Mouse (Mus musculus): ENCODE results near the gene Togaram1.

The Togaram1 gene

DNA sequence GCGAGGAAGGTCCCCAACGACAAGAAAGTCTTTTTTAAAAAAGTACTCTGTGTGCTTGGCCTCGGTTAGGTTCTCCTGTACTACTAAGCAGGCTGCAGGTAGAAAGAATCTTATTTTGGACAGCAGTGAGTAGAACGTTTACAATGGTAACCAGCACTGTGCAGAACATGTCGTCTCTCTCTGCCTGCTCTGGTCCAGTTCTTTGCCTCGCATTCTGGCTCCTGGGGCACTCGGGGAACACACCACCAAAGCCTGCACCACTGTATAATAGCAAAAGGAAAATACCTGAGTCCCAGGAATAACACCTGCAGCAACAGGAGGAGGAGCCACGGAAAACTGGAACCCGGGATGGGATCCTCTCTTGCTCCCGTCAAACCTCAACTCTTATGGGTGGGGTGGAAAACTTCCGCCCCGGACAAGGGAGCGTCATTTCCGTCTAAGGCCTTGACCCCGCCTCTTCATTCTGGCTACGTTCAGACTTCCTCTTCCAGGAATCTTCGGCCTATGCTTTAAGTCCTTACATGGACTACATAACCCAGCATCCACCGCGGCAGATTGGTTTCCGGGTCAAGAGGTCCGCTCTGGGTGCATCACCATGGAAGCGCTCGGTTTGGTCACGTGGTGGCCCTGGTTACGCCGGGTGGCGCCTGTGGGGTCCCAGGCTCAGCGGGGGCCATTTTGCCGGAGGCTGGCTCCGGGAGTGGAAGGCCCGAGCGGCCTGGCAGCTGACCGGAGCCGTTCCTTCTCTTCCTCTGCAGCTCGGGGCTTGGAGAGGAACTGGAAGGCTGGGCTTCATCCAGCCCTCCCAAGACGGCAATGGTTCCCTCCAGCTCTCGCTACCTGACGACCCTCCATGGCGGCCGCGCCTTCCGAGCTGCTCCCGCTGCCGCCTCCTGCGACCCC, at the start of gene Togaram1, which contains the start of gene Klhl28:
TSS of gene Togaram1 (plus strand) at position 681 of the 903 bp plus-strand sequence.
TSS of gene Klhl28 (minus strand) at position 411 of the 903 bp plus-strand sequence.
- DNase-seq (ENCODE audit: low read depth) = peak; percentile 99

DNA sequence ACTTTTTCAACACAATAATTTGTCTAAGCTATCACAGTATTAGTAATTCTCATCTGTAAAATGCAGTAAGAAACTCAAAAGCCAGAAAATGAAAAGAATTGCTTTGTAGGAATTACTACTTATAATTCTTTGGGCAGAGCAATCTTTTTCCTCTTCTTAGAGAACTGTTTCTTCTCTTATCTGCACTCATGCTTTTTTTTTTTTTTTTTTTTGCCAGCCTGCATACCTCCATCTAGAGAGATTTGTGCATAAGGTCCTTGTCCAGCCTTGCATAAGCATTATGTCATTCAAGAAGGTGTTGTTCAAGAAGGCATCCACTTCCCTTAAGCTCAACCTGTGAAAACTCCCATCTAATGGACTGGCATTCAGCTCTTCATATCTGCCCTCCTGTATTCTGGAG, 48.9 kb upstream of the Togaram1 start:
- DNase-seq (ENCODE audit: low read depth) = no peak

DNA sequence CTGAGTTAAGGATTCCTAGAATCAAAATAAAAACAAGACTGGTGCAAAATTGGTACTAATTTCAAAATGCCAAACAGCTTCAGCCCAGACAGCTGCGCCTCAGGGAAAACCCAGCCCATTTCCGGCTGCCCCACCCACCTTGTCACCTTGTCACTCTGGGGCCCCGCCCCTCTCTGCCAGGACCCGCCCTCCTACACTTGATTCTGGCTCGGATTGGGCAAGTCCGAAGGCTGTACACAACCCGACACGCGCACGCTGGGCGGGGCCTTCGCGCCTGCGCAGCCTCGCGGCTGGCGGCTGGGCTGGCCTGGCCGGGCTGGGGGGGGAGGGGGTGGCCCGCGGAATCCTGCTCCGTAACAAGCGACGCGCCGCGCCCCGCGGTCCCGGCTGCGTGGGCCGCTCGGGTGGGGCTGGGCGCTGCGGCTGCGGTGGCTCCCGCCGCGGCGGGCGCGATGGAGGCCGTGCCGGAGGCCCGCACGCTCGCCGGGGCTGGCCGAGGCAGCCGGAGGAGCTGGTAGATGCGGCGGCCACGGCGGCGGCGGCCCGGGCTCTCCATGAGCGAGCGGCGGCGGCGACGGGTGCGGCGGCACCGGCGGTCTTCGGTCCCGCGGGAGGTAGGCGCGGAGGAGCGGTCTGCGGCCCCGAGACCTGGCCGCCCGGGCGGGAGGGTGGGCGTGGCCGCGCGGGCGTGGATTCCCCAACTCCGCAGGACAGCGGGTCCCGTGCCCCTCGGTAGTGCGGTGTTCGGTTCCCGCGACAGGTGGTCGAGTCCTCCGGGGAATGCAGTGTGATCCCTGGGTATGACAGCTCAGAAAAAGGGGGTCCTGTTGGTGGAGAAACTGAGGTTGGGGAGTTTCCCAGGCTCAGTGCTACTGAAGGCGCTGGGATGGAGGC, 47.8 kb upstream of the Togaram1 start, which contains the start of gene Gm527:
TSS of gene Gm527 (plus strand) at position 329 of the 894 bp plus-strand sequence.
- peak; percentile 87 for DNase-seq (ENCODE audit: low read depth)

DNA sequence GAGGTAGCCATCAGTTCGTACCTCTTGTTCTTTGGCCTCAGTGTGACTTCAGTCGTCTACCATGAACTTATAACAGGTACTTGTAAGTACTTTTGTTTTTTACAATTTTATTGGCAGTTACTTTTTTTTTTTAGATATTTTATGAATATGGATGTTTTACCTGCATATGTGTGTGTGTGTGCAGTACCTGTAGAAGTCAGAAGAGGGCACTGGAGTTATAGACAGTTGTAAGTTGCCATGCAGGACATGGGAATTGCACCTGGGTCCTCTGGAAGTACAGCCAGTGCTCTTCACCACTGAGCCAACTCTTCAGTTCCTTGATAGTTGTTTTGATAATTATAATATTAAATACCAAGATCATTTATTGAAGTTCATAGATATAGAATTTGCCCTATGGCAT, 28.1 kb upstream of the Togaram1 start:
- DNase-seq (ENCODE audit: low read depth) = peak; percentile 11

DNA sequence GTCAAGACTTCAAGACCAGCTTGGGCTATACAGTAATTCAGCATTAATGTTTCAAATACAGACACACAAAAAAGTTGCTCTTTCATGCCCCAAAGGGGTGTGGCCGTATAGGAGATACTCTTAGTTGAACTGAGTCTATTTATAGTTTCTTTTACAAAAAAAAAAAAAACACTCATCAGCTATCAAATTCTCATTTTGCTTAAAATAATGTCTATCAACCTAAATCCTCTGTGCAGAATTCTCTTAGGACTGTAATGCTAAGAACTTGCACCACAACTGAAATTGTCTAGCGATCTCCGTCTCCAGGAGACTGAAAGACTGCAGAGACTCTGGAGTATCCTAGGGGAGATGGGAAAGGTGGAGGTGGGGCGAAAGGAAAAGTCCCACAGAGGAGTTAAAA, 1.0 kb upstream of the Togaram1 start:
- no peak for DNase-seq (ENCODE audit: low read depth)

DNA sequence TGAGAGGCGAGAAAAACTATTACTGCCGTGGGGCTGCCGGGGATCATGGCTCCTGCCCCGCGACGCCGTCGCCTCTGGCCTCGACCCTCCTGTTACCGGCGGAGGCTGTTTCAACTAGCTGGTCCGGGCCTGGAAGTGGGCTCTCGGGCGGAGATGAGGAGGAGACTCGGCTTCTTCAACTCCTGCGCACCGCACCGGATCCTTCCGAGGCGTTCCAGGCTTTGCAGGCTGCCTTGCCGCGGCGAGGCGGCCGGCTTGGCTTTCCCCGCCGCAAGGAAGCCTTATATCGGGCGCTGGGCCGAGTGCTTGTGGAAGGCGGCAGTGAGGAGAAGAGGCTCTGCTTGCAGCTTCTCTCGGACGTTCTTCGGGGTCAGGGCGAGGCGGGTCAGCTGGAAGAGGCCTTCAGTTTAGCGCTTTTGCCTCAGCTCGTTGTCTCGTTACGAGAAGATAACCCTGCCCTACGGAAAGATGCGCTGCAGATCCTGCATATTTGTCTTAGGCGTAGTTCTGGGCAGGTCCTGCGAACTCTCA, 562 bp downstream of the Togaram1 start:
- no peak for DNase-seq (ENCODE audit: low read depth)

DNA sequence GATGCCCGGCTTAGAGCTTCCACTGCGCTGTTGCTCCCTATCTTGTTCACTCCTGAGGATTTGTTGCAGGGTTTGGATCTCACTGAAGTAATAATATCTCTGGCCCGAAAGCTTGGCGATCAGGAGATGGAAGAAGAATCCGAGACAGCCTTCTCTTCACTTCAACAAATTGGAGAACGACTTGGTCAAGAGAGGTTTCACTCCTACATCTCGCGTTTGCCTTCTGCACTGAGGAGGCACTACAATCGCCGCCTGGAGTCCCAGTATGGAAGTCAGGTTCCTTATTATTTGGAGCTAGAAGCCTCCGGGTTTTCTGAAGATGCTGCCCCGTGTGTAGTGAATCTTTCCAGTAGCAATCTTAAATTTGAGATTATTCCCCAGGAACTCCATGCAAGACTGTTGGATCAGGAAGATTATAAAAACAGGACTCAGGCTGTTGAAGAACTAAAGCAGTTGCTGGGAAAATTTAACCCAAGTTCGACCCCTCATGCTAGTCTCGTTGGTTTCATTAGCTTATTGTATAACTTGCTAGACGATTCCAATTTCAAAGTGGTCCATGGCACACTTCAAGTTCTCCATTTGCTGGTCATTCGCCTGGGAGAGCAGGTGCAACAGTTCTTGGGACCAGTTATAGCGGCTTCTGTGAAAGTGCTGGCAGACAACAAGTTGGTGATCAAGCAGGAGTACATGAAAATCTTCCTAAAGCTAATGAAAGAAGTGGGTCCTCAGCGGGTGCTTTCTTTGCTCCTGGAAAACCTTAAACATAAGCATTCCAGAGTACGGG, 1.2 kb downstream of the Togaram1 start:
- no peak for DNase-seq (ENCODE audit: low read depth)

DNA sequence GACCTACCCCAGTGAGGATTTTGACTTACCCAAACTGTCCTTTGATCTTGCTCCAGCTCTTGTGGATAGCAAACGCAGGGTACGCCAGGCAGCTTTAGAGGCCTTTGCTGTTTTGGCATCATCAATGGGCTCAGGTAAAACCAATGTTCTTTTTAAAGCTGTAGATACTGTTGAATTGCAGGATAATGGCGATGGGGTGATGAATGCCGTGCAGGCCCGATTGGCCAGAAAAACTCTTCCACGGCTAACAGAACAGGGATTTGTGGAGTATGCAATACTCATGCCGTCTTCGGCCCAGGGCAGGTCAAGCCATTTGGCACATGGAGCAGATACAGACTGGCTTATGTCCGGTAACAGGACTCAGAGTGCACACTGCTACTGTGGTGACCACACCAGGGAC, 1.9 kb downstream of the Togaram1 start:
- no peak for DNase-seq (ENCODE audit: low read depth)

DNA sequence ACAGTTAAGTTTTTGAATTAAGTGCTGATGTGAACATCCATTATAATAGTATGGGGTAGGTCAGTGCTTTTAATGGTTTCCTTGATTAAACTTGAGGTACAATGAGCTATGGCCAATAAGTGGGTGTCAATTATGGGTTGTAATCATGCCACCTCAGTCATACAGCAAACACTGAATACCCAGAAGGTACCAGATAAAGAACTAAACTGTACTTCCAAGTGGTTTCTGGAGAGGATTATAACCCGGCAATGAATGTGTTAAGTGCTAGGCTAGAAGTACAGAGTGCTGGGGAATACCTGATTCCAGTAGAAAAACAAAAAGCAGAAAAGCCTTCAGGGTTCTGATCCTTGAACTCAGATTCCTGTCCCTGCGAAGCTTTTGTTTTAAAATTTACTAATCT, 2.5 kb downstream of the Togaram1 start:
- DNase-seq (ENCODE audit: low read depth) = peak; percentile 52

DNA sequence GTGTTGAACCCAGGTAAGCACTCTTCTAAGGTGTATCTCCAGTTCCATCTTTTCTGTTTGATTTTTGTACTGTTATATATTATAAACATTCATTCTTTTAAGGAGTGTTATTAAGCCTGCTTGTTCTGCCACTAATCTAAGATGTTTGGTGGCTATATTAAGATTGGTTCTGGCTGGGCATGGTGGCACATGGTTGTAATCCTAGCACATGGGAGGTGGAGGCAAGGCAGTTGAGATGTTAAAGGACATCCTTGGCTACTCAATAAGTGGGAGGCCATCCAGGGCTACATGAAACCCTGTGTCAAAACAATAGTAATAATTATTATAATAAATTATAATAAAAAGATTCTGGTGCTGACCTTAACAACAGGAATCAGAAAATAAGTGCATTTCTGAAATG, 5.8 kb downstream of the Togaram1 start:
- DNase-seq (ENCODE audit: low read depth) = no peak

DNA sequence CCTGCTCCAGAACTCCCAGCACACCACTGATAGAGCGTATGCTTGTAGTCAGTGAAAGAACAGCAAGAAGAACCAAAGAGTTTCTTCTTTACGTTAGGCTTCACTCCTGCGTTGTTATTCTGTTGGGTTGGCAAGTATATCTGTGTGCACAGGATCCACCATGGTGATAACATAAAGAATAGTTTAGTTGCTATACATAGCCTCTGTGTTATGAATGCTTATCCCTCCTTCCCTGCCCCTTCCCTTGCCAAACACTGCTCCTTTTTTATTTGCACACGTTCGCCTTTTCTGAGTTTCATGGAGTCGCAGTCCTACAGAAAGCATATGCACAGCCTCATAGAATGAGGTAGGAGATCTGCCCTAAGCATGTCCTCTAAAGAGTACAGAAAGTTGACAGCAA, 6.5 kb downstream of the Togaram1 start:
- DNase-seq (ENCODE audit: low read depth) = no peak

DNA sequence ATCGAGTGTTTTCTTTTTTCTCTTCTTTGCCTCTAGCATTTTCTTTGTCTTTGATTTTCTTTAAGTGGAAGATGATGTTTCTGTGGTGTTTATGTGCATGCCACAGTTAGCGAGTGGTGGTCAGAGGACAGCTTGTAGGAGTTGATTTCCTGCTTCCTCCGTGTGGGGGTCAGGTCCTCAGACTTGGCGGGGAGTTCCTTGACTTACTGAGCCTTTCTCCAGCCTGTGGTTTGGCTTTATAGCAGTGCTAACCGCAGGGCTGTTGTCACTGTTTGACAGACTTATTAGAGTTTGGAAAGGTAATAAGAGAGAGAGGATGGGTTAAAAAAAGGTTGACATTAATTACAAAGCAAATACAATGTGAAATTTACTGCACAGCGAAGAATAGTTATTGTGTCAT, 10.0 kb downstream of the Togaram1 start:
- DNase-seq (ENCODE audit: low read depth) = no peak

DNA sequence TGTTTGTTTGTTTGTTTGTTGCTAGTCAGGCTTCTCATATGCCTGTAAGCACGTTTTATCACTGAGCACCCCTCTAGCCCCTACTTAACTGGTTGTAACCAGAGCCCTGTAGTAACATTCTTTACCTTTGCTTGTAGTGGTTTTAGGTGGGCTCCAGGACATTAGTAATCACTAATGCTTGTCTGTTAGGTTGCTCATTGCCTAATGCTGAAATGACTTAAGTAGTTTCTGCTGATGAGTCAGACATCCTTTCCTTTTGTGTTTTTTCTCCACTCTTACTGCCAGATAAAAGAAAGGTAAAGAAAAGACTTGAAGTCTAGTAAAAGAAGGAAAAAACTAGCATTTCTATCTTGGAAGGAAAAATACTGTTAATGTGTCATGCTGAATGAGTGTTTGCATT, 10.6 kb downstream of the Togaram1 start:
- no peak for DNase-seq (ENCODE audit: low read depth)

DNA sequence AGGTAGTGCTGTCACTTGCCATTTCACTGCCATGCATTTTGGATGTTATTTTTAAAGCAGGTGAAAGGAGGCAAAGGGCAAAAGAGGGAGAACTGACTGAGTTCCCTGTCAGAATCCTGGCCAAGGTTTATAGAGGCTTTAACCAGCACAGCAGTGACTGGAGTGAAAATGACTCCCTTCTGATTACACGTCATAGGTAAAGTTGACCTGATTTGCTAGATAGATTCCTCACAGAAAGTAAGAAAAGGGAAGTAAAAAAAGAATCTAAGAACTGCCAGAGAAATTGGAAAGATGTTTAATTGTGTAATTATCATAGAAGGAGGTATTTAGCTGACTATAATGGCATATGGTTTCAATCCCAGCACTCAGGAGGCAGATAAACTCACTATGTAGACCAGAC, 11.9 kb downstream of the Togaram1 start:
- no peak for DNase-seq (ENCODE audit: low read depth)

DNA sequence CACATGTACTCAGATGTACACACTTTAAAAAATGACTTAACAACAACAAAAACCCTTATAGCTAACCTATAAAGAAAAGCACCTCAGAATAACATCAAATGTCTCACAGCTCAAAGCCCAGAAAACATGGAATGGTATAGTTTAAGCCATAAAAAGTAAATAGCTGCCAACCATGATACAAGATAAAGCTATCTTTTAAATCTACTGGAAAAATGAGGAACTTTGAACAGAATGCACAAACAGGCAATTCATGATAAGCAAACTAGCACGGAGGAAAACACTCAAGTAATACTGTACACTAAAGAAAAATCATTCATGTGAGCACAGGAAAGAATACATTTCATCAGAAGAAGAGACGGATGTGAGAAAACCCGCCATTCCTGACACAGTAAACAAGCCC, 42.1 kb downstream of the Togaram1 start:
- no peak for DNase-seq (ENCODE audit: low read depth)

DNA sequence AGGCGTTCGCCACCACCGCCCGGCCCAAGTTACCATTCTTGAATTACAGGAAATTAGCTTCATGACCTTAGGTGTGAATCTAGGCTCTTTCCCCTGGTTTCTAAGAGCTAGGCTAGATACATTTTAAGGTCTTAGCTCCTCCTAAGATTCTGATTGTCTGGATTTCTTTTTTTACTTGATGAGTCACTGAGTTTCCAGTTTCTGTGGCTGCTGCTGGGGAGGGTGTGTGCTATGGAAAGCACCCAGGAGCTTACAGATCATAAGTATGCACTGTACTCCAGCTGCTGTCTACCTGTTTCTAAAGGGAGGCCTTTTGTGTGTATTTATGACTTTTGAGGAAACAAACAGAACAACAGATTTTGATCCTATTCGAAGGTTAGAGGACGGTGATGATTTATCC, 57.2 kb downstream of the Togaram1 start:
- no peak for DNase-seq (ENCODE audit: low read depth)

DNA sequence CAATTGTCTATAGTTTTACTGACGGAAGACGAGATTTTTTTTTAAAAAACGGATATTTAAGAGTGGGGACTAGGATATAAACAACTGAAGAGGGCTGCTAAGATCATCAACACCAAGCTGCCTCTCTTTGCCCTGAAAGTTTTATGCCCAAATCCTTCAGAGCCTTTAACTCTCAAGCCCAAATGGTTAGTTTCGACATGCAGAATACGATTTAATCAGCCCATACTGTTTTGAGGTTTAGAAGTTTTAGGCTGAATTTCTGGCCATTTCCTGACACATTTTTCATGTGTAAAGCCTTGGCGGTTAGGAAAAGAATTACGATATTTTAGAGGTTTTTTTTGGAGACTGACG, 70.2 kb downstream of the Togaram1 start:
- DNase-seq (ENCODE audit: low read depth) = no peak

DNA sequence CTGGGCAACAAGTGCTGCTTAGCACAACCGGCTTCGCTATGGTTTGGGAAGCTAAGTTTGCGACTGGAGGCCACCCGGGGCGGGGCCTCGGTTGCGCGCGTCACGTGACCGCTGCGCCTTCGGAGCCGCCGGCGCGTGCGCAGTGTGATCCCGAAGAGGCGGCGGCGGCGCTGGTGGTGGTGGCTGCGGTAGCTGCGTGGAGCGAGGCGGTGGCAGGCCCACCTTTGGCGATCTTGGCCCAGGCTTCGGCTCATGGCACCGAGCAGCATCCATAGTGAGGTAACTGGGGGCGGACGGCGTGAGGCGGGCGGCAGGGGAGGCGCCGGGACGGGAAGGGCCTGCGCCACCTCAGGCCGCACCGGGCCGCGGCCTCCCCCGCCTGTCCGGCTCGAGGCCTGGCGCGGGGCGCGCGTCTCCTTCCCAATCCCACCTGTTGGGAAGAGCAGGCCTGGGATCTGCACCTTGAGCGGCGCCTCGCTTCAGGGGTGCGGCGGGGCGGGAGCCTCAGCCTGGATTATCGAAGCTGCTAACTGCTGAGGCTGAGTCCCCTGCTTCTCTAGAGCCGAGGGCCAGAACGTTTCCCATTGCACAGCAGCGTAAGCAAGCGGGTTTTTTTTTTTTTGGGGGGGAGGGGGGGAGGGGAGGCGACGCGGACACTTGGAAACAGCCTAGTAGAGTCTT, 70.7 kb downstream of the Togaram1 start, which contains the start of gene Prpf39:
TSS of gene Prpf39 (plus strand) at position 144 of the 681 bp plus-strand sequence.
- peak; percentile 81 for DNase-seq (ENCODE audit: low read depth)

DNA sequence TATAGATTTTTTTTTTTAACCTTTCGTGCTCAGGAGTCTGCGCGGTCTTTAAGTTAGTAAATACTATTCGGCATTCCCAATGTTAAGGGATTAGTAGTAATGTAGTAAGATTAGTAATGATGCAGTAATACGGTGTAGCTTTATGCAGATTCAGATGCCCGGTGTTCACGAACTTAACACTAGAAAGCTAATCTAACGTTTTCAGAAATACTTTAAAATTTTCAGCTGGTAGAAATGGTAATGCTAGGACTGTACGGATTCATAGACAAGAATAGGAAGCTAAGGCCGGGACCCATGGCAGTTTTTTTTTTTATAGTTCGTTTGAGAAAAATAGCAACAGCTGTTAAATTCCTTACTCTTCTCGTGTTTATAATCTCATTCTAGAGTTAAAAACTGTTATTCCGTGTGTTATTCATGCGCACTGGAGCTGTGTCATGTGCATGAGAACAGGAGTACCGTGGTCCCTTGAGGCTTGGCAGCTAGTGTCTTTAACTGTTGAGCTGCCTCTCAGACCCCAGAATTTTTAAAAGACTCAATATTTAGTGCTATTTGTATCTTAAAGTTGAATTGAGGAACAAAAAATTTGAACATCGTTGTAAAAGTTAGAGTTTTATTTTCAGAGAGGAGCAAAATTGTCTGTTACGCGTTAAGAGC, 71.4 kb downstream of the Togaram1 start:
- peak; percentile 17 for DNase-seq (ENCODE audit: low read depth)

DNA sequence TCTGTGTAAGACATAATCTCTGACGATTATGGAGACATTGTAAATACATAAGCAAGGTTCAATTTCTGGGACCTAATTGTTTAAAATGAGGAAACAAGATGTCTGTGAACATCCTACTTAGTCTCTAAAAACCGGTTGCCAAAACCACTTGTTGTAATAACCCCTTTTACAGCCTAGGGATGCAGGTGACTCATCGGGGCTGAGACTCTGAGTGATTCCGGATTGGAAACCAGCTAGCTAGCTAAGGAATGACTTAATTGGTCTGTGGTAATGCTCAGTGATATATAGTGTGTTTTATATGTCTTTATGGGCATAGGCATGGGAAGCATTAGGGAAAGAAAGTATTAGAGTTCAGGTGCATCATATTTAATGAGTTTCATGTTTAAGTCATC, 71.9 kb downstream of the Togaram1 start:
- peak; percentile 21 for DNase-seq (ENCODE audit: low read depth)

DNA sequence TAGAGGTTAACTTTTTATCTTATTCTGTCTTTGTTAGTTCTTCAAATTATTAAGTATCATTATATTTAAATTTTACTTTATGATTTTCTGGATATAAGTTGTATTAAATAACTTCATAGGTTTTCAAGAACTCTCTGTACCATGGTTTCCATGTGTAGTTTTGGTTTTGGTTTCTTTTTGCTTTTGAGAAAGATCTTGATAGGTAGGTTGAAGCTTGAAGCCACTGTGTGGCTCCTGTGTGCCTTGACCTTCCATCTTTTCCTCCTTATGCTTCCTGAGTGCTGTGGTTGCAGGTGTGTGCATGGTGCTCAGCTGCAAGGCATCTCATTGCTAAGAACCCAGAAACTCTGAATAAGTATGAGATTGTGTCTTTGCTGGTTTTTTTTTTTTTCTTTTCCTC, 83.2 kb downstream of the Togaram1 start:
- DNase-seq (ENCODE audit: low read depth) = no peak

Measured in c-Kit-positive CD71-positive TER-119-negative erythroid progenitor cells, embryonic 14.5 days (primary cell).